Mouse (Mus musculus) forebrain, embryonic 15.5 days (tissue): ENCODE measurements around the gene Tbc1d24. TPM values are rescaled to one million over a fixed set of nuclear protein-coding genes. Genes with fewer than 3 reads are reported as not detected.

Experiments used
- ATAC-seq: fragments of 200-750 bp; cut with Nextera tagmentation; replicated peaks from 2 replicates; pipeline ENCODE4 v1.8.0; 2017; ENCODE audit warnings: mild to moderate bottlenecking, moderate TSS enrichment, moderate library complexity
- H3K27ac ChIP-seq: fragments of 300-500 bp; sonication (generic); replicated peaks from 2 replicates; pipeline ENCODE4 v1.5.1; 2015; ENCODE audit warnings: mild to moderate bottlenecking, inconsistent platforms
- H3K27me3 ChIP-seq: fragments of 300-500 bp; sonication (generic); 2 replicates; pipeline ENCODE4 v1.6.1; 2015; ENCODE audit warnings: inconsistent platforms
- H3K36me3 ChIP-seq: fragments of 300-500 bp; sonication (generic); 2 replicates; pipeline ENCODE4 v1.6.1; 2015; ENCODE audit warnings: mild to moderate bottlenecking, inconsistent platforms
- H3K4me1 ChIP-seq: fragments of 300-500 bp; sonication (generic); 2 replicates; pipeline ENCODE4 v1.6.1; 2015; ENCODE audit warnings: inconsistent platforms
- H3K4me2 ChIP-seq: fragments of 300-500 bp; sonication (generic); replicated peaks from 2 replicates; pipeline ENCODE4 v1.6.1; 2015; ENCODE audit warnings: mild to moderate bottlenecking, inconsistent platforms
- H3K4me3 ChIP-seq: fragments of 300-500 bp; sonication (generic); 2 replicates; pipeline ENCODE4 v1.5.1; 2015; ENCODE audit warnings: mild to moderate bottlenecking, inconsistent platforms
- H3K9ac ChIP-seq: fragments of 300-500 bp; sonication (generic); replicated peaks from 2 replicates; pipeline ENCODE4 v1.6.1; 2015; ENCODE audit warnings: mild to moderate bottlenecking, inconsistent platforms
- H3K9me3 ChIP-seq: fragments of 300-500 bp; sonication (generic); 2 replicates; pipeline ENCODE4 v1.6.1; 2016; ENCODE audit warnings: inconsistent platforms
- WGBS: fragments of 180-500 bp; shearing (Covaris S2); methylation state at CpG from one replicate; pipeline ENCODE4 v1.1.7; 2015; ENCODE audit warnings: mixed read lengths; 5-methylcytosine and 5-hydroxymethylcytosine counted together
- polyA plus RNA-seq: library from polyadenylated mRNA; unstranded; fragments of >200 nt; fragmentation: Nextera tagmentation; extraction: Ambion mirVana; gene quantifications from 2 replicates; pipeline ENCODE4 v1.2.1, GENCODE M21; 2015

Tbc1d24 gene
- polyA plus RNA-seq, 1 experiment from 2014 or later = 19.5 TPM

DNA sequence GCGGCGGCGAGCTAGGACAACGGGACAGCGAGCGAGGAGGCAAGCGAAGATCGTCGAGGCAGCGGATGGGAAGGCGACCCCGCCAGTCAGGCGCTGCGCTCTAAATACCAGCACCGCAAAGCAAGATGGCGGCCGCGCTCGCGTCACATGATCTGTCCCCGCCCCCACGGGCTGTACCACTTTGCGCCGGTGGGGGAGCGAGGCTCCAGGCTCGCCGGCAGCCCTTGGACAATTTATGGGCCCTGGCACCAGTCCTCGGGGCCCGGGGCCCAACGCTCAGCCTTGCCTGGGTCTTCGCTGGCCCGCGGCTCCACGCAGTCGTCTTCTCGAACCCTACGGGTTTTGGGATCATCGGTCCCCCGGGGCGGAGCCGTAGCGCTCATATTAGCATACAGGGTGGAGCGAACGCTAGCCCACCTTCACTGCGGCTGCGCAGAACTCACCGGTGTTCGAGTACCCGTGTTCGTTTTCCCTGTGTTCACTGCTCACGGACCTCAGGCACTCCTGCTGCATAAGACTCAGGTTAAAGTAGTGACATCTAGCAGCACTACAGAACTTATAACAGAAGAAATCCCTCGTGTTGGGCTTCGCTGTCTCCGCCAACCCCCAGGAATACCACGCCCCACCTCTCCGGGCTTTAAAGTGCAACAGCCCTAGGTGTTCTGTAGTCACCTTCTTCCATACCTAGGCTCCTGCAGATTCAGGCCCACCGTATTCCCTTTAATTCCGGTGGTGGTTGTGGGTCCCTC lies 35.9 kb downstream of the Tbc1d24 start, which contains the start of gene Atp6v0c:
Gene Atp6v0c, minus strand, starts transcription at position 386 of the 749 bp plus-strand sequence.
- peak; percentile 91 for ATAC-seq
- peak within 1 kb of the TSS; percentile 91 for H3K4me2 ChIP-seq
- no peaks in the 10 kb centered on the region for H3K9me3 ChIP-seq
- H3K27me3 ChIP-seq = no peaks in the 10 kb centered on the region
- peaks cover 16% of the 10 kb centered on the region; the same call in 1 of the 2 replicates for H3K36me3 ChIP-seq
- peak within 1 kb of the TSS; percentile 96 for H3K9ac ChIP-seq
- WGBS = under 1% methylated on average over 54 of the region's 58 CpGs
- H3K27ac ChIP-seq = peak within 1 kb of the TSS; percentile 99
- H3K4me3 ChIP-seq = peak within 1 kb of the TSS; percentile 95
- peaks cover 37% of the 10 kb centered on the region for H3K4me1 ChIP-seq

DNA sequence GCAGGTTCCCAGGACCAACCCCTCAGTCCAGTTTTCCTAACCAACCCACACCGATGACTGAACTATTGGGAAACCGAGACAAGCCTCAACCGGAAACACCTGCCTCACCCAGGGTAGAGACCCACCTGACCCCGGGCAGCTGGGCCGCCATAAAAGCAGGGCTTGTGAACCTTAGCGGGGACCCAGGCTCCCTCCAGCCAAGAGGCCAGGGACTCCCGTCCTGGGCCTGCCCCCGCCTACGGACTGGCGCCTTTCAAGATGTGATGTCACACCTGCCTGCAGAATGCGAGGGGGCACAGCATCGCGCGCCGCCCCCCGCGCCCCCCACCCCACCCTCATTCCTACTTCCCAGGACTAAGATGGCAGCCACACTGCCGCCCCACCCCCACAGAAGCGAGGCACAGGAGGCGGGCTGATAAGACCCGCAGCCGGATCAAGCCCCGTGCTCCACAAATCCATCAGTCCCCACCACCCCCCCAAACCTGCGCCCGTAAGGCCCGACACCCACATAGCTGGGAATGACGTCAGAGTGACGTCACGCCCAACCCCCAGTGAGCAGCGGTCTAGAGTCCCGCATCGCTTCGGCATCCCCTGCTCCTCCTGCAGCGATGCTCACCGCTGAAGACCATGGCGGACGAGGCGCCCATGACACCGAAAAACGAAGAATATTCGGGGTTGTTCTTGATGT lies 36.6 kb downstream of the Tbc1d24 start:
- peak overlapping the region; percentile 96 for H3K9ac ChIP-seq
- ATAC-seq = peak; percentile 68
- H3K27me3 ChIP-seq = no peaks in the 10 kb centered on the region
- peaks cover 37% of the 10 kb centered on the region for H3K4me1 ChIP-seq
- H3K36me3 ChIP-seq = peaks cover 16% of the 10 kb centered on the region; the same call in 1 of the 2 replicates
- H3K4me2 ChIP-seq = peak overlapping the region; percentile 91
- H3K4me3 ChIP-seq = peak overlapping the region; percentile 95
- under 1% methylated on average over 41 of the region's 41 CpGs for WGBS
- no peaks in the 10 kb centered on the region for H3K9me3 ChIP-seq
- peak overlapping the region; percentile 99 for H3K27ac ChIP-seq

DNA sequence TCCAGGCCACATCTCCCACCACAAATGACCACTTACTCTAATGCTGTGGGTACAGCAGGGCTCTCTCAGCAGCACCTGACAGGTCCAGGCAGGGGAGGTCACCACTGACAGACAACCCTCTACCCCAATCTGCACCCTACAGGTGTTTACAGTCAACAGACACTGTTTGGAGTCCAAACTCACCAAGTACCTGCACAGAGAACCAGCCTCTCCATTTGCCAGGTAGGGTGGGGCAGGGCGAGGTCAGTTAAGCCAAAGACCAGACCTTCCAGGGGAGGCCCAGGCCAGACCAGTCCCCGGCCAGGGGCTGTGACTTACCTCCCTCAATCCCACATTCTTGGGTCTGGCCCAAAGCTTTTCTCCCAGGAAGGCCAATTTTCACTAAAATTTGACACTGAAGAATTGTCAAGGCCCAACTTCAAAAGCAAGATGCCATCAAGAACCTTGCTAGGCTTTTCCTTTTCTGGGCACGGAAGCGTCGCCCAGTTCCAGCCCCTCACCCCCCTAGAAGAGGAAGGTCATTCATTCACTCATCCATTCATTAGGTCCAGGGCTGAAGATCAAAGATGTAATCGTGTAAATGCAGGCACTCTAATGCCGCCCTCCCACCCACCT lies 37.4 kb downstream of the Tbc1d24 start:
- Histone ChIP-seq H3K27me3 (no peaks in the 10 kb centered on the region), H3K9me3 (no peaks in the 10 kb centered on the region), H3K4me1 (peaks cover 36% of the 10 kb centered on the region), H3K36me3 (peaks cover 16% of the 10 kb centered on the region; the same call in 1 of the 2 replicates), H3K4me2 (peak overlapping the region; percentile 91), H3K4me3 (peak overlapping the region; percentile 95), H3K9ac (peak overlapping the region; percentile 96), H3K27ac (peak overlapping the region; percentile 99)
- WGBS = 54% methylated on average over 7 of the region's 7 CpGs
- ATAC-seq = no peak

DNA sequence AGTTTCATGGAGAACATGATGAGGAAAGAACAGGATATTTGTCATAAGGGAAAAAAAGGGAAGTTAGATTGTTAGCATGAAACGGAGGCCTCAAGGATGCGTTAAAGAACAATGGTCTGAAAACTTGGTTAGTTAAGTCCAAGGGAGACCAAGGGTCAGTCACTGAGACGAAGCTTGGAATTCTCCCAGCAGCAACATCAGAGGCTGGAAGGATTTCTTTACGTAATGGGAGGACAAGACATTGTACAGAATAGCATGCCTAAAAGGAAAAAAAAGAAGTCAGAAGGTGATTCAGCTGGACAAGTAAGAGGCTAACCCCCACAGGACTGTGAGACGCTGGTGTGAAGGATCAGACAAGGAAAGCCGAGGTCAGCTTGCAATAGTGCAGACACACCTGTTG lies 38.2 kb downstream of the Tbc1d24 start:
- Histone ChIP-seq H3K36me3 (peaks cover 16% of the 10 kb centered on the region; the same call in 1 of the 2 replicates), H3K4me1 (peaks cover 45% of the 10 kb centered on the region), H3K4me3 (peak overlapping the region; percentile 95; the same call in 1 of the 2 replicates), H3K27me3 (no peaks in the 10 kb centered on the region), H3K9me3 (no peaks in the 10 kb centered on the region), H3K4me2 (peak overlapping the region; percentile 91; the same call in 1 of the 2 replicates), H3K27ac (no peak overlapping the region), H3K9ac (no peak overlapping the region)
- 92% methylated on average over 6 of the region's 6 CpGs for WGBS
- ATAC-seq = no peak

DNA sequence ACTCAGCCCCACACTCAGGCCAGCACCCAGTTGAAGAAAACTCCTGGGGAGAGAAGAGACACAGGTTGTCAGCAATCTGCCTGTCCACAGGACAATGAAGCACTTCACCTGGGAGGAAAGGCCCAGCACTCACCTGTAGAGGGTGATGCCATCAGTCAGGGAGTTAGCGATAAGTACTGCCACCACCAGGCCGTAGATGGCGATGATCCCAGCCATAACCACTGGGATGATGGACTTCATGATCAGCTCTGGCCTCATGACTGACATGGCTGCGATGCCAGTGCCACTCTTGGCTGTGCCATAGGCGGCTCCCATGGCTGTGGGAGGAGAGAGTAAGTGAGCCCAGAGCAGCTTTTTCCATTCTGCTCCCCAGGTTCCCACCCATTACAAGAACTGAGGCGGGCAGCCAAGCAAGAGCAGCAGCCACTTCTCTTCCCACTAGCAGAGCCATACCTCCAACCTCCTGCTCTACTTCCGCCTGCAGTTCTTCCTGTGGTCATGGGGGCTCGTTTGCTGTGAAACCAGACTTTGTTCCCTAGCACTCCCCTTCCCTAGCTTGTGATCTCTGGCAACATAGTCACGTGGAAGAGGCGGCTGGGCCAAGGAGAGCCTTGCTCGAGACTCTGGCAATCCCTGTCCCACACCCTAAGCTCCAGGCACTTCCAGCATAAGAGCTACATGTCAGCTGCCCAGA lies 40.6 kb downstream of the Tbc1d24 start:
- H3K9ac ChIP-seq = no peak overlapping the region
- H3K9me3 ChIP-seq = no peaks in the 10 kb centered on the region
- no peaks in the 10 kb centered on the region for H3K27me3 ChIP-seq
- H3K27ac ChIP-seq = no peak overlapping the region
- H3K36me3 ChIP-seq = peaks cover 16% of the 10 kb centered on the region; the same call in 1 of the 2 replicates
- no peak overlapping the region for H3K4me3 ChIP-seq
- 79% methylated on average over 11 of the region's 11 CpGs for WGBS
- peaks cover 42% of the 10 kb centered on the region for H3K4me1 ChIP-seq
- no peak for ATAC-seq
- no peak overlapping the region for H3K4me2 ChIP-seq

DNA sequence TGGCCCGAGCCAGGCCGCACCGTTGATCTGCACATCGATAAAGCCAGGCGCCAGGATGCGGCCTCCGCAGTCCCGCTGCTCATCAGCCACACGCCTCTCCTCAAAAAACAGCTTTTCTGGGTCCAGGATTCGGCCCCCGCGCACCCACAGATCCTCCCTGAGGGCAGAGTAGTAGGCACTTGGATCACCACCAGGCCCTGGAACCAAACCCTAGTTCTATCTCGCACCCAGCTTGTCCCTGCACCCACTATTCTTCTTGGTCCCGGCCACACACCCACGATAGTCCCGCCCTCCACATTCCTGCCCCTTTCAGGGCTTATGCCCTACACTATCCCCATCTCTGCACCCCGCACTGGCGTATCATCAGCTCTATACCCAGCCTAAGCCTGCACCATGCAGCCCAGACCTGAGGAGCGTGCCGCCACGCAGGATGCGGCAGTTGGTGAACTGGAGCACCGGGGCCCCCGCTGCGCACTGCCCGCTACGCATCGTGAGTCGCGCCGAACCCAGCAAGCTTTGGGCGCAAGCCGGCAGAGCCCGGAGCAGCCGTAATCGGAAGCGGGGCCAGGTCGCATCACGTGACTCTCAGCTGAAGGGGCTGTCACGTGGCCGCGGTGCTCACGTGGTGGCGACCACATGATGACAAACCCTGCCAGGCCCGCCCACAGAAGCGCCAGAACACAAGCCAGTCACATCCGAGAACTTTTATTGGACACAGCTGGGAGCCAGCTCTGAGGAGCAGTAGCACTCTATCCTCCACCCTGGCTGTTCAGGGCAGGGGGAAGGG lies 42.0 kb downstream of the Tbc1d24 start, which contains the start of gene Amdhd2:
Gene Amdhd2, minus strand, starts transcription at position 591 of the 787 bp plus-strand sequence.
- peaks cover 37% of the 10 kb centered on the region for H3K4me1 ChIP-seq
- H3K4me3 ChIP-seq = peak within 1 kb of the TSS; percentile 73
- WGBS = under 1% methylated on average over 47 of the region's 47 CpGs

DNA sequence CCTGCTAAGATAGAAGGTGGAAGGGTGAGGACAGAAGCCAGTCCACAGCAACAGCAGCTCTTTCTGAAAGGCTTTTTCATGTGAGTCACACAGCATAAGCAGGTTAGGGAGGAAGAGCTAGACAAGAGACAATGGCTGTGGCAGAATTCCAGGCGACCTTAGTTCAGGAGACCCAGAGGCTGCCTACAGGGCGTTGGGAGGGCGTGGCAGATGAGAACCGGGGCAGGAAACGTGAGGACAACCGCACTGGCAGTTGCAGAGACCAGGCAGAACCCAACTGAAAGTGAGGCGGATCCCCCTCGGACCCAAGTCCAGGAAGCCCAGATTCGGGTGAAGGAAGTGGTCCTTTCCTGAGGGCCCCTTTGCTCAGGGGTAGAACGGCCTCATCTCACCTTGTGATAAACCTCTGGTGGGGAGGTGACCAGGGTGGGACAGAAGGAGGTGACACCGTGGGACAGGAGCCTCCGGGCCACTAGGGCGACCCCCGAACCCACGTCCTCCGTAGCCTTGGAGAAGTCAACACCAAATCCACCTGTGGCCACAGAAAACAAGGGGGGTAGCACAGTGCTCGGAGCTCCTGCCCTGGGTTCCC lies 42.7 kb downstream of the Tbc1d24 start:
- Histone ChIP-seq H3K4me3 (peak overlapping the region; percentile 73), H3K9ac (peak overlapping the region; percentile 78), H3K27me3 (no peaks in the 10 kb centered on the region), H3K9me3 (no peaks in the 10 kb centered on the region), H3K36me3 (peaks cover 16% of the 10 kb centered on the region; the same call in 1 of the 2 replicates), H3K27ac (peak overlapping the region; percentile 84; the same call in 1 of the 2 replicates), H3K4me2 (peak overlapping the region; percentile 87), H3K4me1 (peaks cover 31% of the 10 kb centered on the region)
- peak; percentile 36; the same call in 1 of the 2 replicates for ATAC-seq
- WGBS = 33% methylated on average over 17 of the region's 17 CpGs

More for the DNA sequence above, 42.0 kb downstream of the Tbc1d24 start, which contains the start of gene Amdhd2:
- H3K27ac ChIP-seq = peak within 1 kb of the TSS; percentile 84
- H3K27me3 ChIP-seq = no peaks in the 10 kb centered on the region
- H3K4me2 ChIP-seq = peak within 1 kb of the TSS; percentile 87
- ATAC-seq = peak; percentile 94
- peaks cover 16% of the 10 kb centered on the region; the same call in 1 of the 2 replicates for H3K36me3 ChIP-seq
- H3K9ac ChIP-seq = peak within 1 kb of the TSS; percentile 78
- H3K9me3 ChIP-seq = no peaks in the 10 kb centered on the region

DNA sequence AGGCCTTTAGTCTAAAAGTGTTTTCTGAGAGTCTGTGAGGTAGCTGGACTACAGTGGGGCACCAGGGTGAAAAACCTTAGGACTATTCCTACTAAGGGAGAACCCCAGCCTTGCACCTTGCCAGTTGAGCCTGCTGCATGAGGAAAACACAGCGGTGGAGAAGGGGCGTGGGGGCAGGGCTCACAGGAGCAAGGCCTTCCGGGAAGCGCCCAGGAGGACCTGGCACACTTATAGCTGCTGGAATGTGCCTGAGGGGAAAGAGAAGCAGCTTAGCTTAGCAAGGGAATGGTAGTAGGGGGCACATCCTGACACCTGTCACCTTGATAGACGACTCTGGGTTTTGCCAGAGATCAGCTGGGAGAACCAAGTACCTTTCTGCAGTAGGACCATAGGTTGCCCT lies 43.9 kb downstream of the Tbc1d24 start:
- H3K9ac ChIP-seq = no peak overlapping the region
- peaks cover 8% of the 10 kb centered on the region; the same call in 1 of the 2 replicates for H3K36me3 ChIP-seq
- H3K27me3 ChIP-seq = no peaks in the 10 kb centered on the region
- H3K4me1 ChIP-seq = peaks cover 18% of the 10 kb centered on the region
- H3K27ac ChIP-seq = no peak overlapping the region
- no peak for ATAC-seq
- no peak overlapping the region for H3K4me2 ChIP-seq
- no peak overlapping the region for H3K4me3 ChIP-seq
- H3K9me3 ChIP-seq = no peaks in the 10 kb centered on the region
- WGBS = 87% methylated on average over 5 of the region's 5 CpGs

DNA sequence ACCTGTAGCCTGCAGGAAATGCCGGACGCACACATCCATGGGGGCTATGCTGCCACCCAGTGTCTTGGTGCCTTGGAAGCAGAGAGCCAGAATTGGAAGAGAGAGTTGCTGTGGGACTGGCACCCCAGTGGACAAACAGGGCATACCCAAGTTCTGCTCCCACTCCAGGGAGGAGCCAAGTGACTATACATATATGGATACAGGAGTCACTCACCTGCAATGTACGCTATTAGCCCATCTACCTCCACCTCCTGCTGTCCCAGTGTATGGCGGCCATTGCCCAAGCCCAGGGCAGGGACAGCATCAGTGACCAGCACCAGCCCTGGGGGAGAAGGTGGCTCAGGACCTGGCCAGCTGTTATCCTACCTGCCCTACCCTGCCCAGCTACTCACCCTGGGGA lies 47.8 kb downstream of the Tbc1d24 start:
- H3K27me3 ChIP-seq = no peaks in the 10 kb centered on the region
- peaks cover 7% of the 10 kb centered on the region for H3K4me1 ChIP-seq
- H3K4me3 ChIP-seq = no peak overlapping the region
- no peak overlapping the region for H3K27ac ChIP-seq
- 94% methylated on average over 4 of the region's 4 CpGs for WGBS
- no peaks in the 10 kb centered on the region for H3K9me3 ChIP-seq
- no peak overlapping the region for H3K4me2 ChIP-seq
- H3K9ac ChIP-seq = no peak overlapping the region
- H3K36me3 ChIP-seq = no peaks in the 10 kb centered on the region
- no peak for ATAC-seq

DNA sequence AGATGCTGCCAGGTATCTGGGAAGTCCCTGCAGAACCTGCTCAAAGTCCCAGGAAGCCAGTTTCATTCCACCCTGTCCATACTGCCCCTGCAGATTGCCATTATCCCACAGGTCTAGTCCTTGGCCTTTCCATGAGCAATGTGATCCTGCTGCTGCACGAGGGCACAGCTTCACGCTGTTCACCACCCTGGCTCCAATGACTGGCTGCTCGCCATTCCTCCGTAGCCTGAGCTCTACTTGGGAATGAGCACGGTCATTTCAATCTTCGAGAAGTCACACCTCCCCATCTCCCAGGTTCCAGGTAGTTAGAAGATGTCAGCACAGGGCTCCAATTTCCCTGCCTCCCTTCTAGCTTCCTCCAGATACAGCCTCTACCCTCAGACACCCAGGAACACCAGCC lies 48.2 kb downstream of the Tbc1d24 start:
- no peak overlapping the region for H3K27ac ChIP-seq
- H3K27me3 ChIP-seq = no peaks in the 10 kb centered on the region
- no peaks in the 10 kb centered on the region for H3K36me3 ChIP-seq
- ATAC-seq = no peak
- 0 out of 2 replicates have a peak, but pooled peaks cover 3% of the 10 kb centered on the region for H3K4me1 ChIP-seq
- WGBS = 88% methylated on average over 6 of the region's 6 CpGs
- no peak overlapping the region for H3K4me2 ChIP-seq
- H3K4me3 ChIP-seq = no peak overlapping the region
- no peak overlapping the region for H3K9ac ChIP-seq
- no peaks in the 10 kb centered on the region for H3K9me3 ChIP-seq
